Mouse (Mus musculus): ENCODE results near the gene Dgkh. TPM values are rescaled to one million over a fixed set of nuclear protein-coding genes. Genes with fewer than 3 reads are reported as not detected.
"Not testable (repeated sequence)": the region's sequence is repeated elsewhere in the genome, so short reads cannot be mapped to it uniquely, and the experiment has no call there.

Dgkh gene
- polyA plus RNA-seq, 1 experiment from 2014 or later, result 0.73 TPM

- Histone ChIP-seq H3K4me1 (no peaks in the 10 kb centered on the region), H3K27ac (replicated peaks) (no peak overlapping the region), H3K27me3 (ENCODE audit: low read depth, poor library complexity, severe bottlenecking) (no peaks in the 10 kb centered on the region), H3K9me3 (replicated peaks) (no peaks in the 10 kb centered on the region), H3K36me3 (peaks cover 13% of the 10 kb centered on the region), H3K4me3 (no peak overlapping the region)
- 69% methylated on average over 13 of the region's 13 CpGs for WGBS
- no peak for DNase-seq (ENCODE audit: low spot score)
Measured at GRCm38 (mm10) chr14:78575899-78576298, 156.7 kb downstream of the Dgkh start.

- WGBS, result 91% methylated on average over 5 of the region's 5 CpGs
- Histone ChIP-seq H3K4me1 (no peaks in the 10 kb centered on the region), H3K27ac (replicated peaks) (no peak overlapping the region), H3K36me3 (no peaks in the 10 kb centered on the region), H3K9me3 (replicated peaks) (no peaks in the 10 kb centered on the region), H3K27me3 (ENCODE audit: low read depth, poor library complexity, severe bottlenecking) (no peaks in the 10 kb centered on the region), H3K4me3 (no peak overlapping the region)
- no peak for DNase-seq (ENCODE audit: low spot score)
Measured at GRCm38 (mm10) chr14:78568410-78568809, 164.2 kb downstream of the Dgkh start.

GRCm38 (mm10) chr14:78566431-78566830, 166.1 kb downstream of the Dgkh start:
- Histone ChIP-seq H3K4me1 (no peaks in the 10 kb centered on the region), H3K27me3 (ENCODE audit: low read depth, poor library complexity, severe bottlenecking) (no peaks in the 10 kb centered on the region), H3K27ac (replicated peaks) (no peak overlapping the region), H3K9me3 (replicated peaks) (no peaks in the 10 kb centered on the region), H3K36me3 (no peaks in the 10 kb centered on the region), H3K4me3 (no peak overlapping the region)
- WGBS, result 88% methylated on average over 4 of the region's 4 CpGs
- no peak for DNase-seq (ENCODE audit: low spot score)

- Histone ChIP-seq H3K36me3 (no peaks in the 10 kb centered on the region), H3K4me1 (no peaks in the 10 kb centered on the region), H3K9me3 (replicated peaks) (no peaks in the 10 kb centered on the region), H3K27ac (replicated peaks) (no peak overlapping the region), H3K27me3 (ENCODE audit: low read depth, poor library complexity, severe bottlenecking) (no peaks in the 10 kb centered on the region), H3K4me3 (no peak overlapping the region)
- no peak for DNase-seq (ENCODE audit: low spot score)
- 86% methylated on average over 2 of the region's 2 CpGs for WGBS
Measured at GRCm38 (mm10) chr14:78564292-78564691, 168.3 kb downstream of the Dgkh start.

GRCm38 (mm10) chr14:78563211-78563610, 169.4 kb downstream of the Dgkh start:
- WGBS, result 87% methylated on average over 7 of the region's 7 CpGs
- H3K9me3 ChIP-seq (replicated peaks), result no peaks in the 10 kb centered on the region
- no peak for DNase-seq (ENCODE audit: low spot score)
- H3K36me3 ChIP-seq, result no peaks in the 10 kb centered on the region
- no peak overlapping the region for H3K27ac ChIP-seq (replicated peaks)
- H3K4me3 ChIP-seq, result no peak overlapping the region
- H3K4me1 ChIP-seq, result no peaks in the 10 kb centered on the region
- no peaks in the 10 kb centered on the region for H3K27me3 ChIP-seq (ENCODE audit: low read depth, poor library complexity, severe bottlenecking)

GRCm38 (mm10) chr14:78562121-78562520, 170.5 kb downstream of the Dgkh start:
- no peaks in the 10 kb centered on the region for H3K27me3 ChIP-seq (ENCODE audit: low read depth, poor library complexity, severe bottlenecking)
- H3K9me3 ChIP-seq (replicated peaks), result no peaks in the 10 kb centered on the region
- no peaks in the 10 kb centered on the region for H3K4me1 ChIP-seq
- H3K36me3 ChIP-seq, result no peaks in the 10 kb centered on the region
- H3K4me3 ChIP-seq, result no peak overlapping the region
- no peak for DNase-seq (ENCODE audit: low spot score)
- H3K27ac ChIP-seq (replicated peaks), result no peak overlapping the region
- 80% methylated on average over 4 of the region's 4 CpGs for WGBS

GRCm38 (mm10) chr14:78559042-78559441, 173.5 kb downstream of the Dgkh start:
- H3K4me1 ChIP-seq, result no peaks in the 10 kb centered on the region
- no peaks in the 10 kb centered on the region for H3K27me3 ChIP-seq (ENCODE audit: low read depth, poor library complexity, severe bottlenecking)
- H3K9me3 ChIP-seq (replicated peaks), result no peaks in the 10 kb centered on the region
- WGBS, result 95% methylated on average over 8 of the region's 8 CpGs
- H3K4me3 ChIP-seq, result no peak overlapping the region
- no peaks in the 10 kb centered on the region for H3K36me3 ChIP-seq
- DNase-seq (ENCODE audit: low spot score), result no peak
- H3K27ac ChIP-seq (replicated peaks), result no peak overlapping the region

GRCm38 (mm10) chr14:78554830-78555229, 177.7 kb downstream of the Dgkh start:
- H3K27ac ChIP-seq (replicated peaks); H3K36me3 ChIP-seq; DNase-seq (ENCODE audit: low spot score); H3K4me1 ChIP-seq; H3K4me3 ChIP-seq; H3K27me3 ChIP-seq (ENCODE audit: low read depth, poor library complexity, severe bottlenecking); H3K9me3 ChIP-seq (replicated peaks): not testable (repeated sequence)
- 89% methylated on average over 3 of the region's 3 CpGs for WGBS

- H3K27ac ChIP-seq (replicated peaks), result no peak overlapping the region
- H3K36me3 ChIP-seq, result no peaks in the 10 kb centered on the region
- H3K4me3 ChIP-seq, result no peak overlapping the region
- no peaks in the 10 kb centered on the region for H3K9me3 ChIP-seq (replicated peaks)
- no peaks in the 10 kb centered on the region for H3K4me1 ChIP-seq
- no peak for DNase-seq (ENCODE audit: low spot score)
- H3K27me3 ChIP-seq (ENCODE audit: low read depth, poor library complexity, severe bottlenecking), result no peaks in the 10 kb centered on the region
- WGBS, result 93% methylated on average over 6 of the region's 6 CpGs
Measured at GRCm38 (mm10) chr14:78553661-78554060, 178.9 kb downstream of the Dgkh start.

- 85% methylated on average over 6 of the region's 6 CpGs for WGBS
Measured at GRCm38 (mm10) chr14:78548807-78549206, 183.8 kb downstream of the Dgkh start.

GRCm38 (mm10) chr14:78541319-78541718, 191.3 kb downstream of the Dgkh start:
- 88% methylated on average over 3 of the region's 3 CpGs for WGBS
- no peak overlapping the region for H3K4me3 ChIP-seq
- no peak for DNase-seq (ENCODE audit: low spot score)

More at GRCm38 (mm10) chr14:78548807-78549206, 183.8 kb downstream of the Dgkh start:
- Histone ChIP-seq H3K4me1 (no peaks in the 10 kb centered on the region), H3K4me3 (no peak overlapping the region), H3K9me3 (replicated peaks) (no peaks in the 10 kb centered on the region), H3K36me3 (no peaks in the 10 kb centered on the region), H3K27ac (replicated peaks) (no peak overlapping the region), H3K27me3 (ENCODE audit: low read depth, poor library complexity, severe bottlenecking) (no peaks in the 10 kb centered on the region)
- no peak for DNase-seq (ENCODE audit: low spot score)

GRCm38 (mm10) chr14:78539821-78540220, 192.8 kb downstream of the Dgkh start:
- H3K4me3 ChIP-seq, result no peak overlapping the region
- 88% methylated on average over 1 of the region's 1 CpGs for WGBS
- DNase-seq (ENCODE audit: low spot score), result no peak
- H3K27me3 ChIP-seq (ENCODE audit: low read depth, poor library complexity, severe bottlenecking), result no peaks in the 10 kb centered on the region
- H3K4me1 ChIP-seq, result peaks cover 27% of the 10 kb centered on the region
- H3K36me3 ChIP-seq, result no peaks in the 10 kb centered on the region
- no peak overlapping the region for H3K27ac ChIP-seq (replicated peaks)
- H3K9me3 ChIP-seq (replicated peaks), result no peaks in the 10 kb centered on the region

More at GRCm38 (mm10) chr14:78541319-78541718, 191.3 kb downstream of the Dgkh start:
- no peak overlapping the region for H3K27ac ChIP-seq (replicated peaks)
- H3K27me3 ChIP-seq (ENCODE audit: low read depth, poor library complexity, severe bottlenecking), result no peaks in the 10 kb centered on the region
- no peaks in the 10 kb centered on the region for H3K36me3 ChIP-seq
- H3K9me3 ChIP-seq (replicated peaks), result no peaks in the 10 kb centered on the region
- peaks cover 19% of the 10 kb centered on the region for H3K4me1 ChIP-seq

- Histone ChIP-seq H3K9me3 (replicated peaks) (no peaks in the 10 kb centered on the region), H3K4me1 (peaks cover 31% of the 10 kb centered on the region), H3K27ac (replicated peaks) (no peak overlapping the region), H3K27me3 (ENCODE audit: low read depth, poor library complexity, severe bottlenecking) (no peaks in the 10 kb centered on the region), H3K4me3 (no peak overlapping the region), H3K36me3 (no peaks in the 10 kb centered on the region)
- WGBS, result 54% methylated on average over 5 of the region's 5 CpGs
- peak; percentile 23 for DNase-seq (ENCODE audit: low spot score)
Measured at GRCm38 (mm10) chr14:78538572-78539320, 193.8 kb downstream of the Dgkh start.

Measured in midbrain, embryonic 10.5 days (tissue).